Mouse (Mus musculus) brain, embryonic 14.5 days (tissue): ENCODE measurements around the gene 9430097D07Rik. TPM values are rescaled to one million over a fixed set of nuclear protein-coding genes. Genes with fewer than 3 reads are reported as not detected.

Source experiments
- DNase-seq: peaks from one replicate; pipeline ENCODE4 v3.0.0-alpha.2; 2011; ENCODE audit warnings: low read depth
- CTCF ChIP-seq: fragments of 200-500 bp; IDR thresholded peaks from 2 replicates; pipeline ENCODE4 v1.5.1; 2012; ENCODE audit warnings: inconsistent platforms, mild to moderate bottlenecking, moderate library complexity, borderline replicate concordance; ENCODE audit not compliant: insufficient read depth, insufficient read length; ENCODE audit errors: extremely low read depth
- POLR2A ChIP-seq: fragments of 200-500 bp; IDR thresholded peaks from 2 replicates; pipeline ENCODE4 v1.6.1; 2012; ENCODE audit warnings: mild to moderate bottlenecking, inconsistent platforms, borderline replicate concordance; ENCODE audit not compliant: poor library complexity, insufficient read depth, insufficient read length, severe bottlenecking; ENCODE audit errors: extremely low read depth
- polyA plus RNA-seq: library from polyadenylated mRNA; depleted of rRNA; stranded (reverse); fragments of >200 nt; gene quantifications from 2 replicates; pipeline ENCODE4 v1.2.3, GENCODE M21; 2012; rRNA removed

The 9430097D07Rik gene
- 0.26 and 0.33 TPM in 2 replicates for polyA plus RNA-seq

DNA sequence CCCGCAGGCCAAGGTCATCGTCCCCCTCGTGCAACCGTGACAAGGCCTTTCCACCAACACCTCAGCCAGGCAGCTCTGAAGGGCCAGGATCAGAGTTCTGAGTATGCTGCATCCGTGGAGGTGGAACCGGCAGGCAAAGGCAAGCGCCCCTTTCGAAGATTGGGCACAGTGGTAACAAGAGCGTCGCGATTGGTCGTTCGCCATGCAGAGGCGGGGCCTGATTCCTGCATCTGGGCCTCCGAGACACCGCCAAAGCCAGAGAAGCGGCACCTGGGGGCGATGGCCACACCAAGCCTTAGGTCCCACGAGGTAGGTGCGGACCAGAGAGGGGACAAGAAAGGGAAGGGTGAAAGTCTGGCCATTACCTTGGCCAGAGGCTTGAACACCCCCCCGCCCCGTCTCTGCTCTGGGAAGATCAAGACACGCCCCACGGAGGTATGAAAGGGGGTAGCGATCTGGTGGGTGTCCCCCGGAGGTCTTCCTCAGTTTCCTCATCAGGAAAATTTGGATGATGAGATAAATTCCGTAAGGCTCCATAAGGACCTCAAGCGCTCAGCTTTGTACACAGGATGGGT lies at the start of gene 9430097D07Rik:
Gene 9430097D07Rik (minus strand): TSS at position 99 of the 575 bp plus-strand sequence.
- TF ChIP-seq POLR2A (no peak), CTCF (no peak)
- DNase-seq, result peak; percentile 89

DNA sequence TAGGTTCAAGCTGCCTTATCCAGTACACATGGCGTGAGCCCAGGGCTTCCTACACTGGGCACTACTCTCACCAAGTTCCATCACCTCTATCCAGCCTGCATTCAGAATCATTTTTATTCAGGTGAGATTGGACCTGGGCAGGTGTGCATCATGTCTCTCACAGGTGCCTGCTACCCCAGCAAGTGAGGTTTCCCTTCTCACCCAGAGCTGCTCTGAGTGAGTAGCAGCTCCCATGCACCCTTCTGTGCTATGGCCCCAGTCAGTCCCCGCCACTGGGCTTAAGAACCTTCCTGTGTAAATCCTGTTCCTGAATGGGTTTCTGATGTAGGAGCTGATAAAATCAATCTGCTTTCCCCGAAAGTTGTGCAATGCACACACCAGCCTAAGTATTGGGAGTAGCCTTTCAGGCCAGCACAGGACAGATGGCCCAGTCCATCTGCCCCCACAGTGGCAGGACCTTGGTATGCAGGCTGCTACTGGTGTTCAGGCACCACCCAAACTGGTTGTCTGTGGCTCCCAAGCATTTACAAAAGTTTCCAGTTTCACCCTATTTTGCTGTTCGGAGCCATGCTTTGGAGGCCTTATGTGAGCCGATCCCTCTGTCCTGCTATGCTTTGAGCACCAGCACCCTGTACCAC lies 48.7 kb upstream of the 9430097D07Rik start:
- no peak for DNase-seq
- TF ChIP-seq CTCF (no peak), POLR2A (no peak)

DNA sequence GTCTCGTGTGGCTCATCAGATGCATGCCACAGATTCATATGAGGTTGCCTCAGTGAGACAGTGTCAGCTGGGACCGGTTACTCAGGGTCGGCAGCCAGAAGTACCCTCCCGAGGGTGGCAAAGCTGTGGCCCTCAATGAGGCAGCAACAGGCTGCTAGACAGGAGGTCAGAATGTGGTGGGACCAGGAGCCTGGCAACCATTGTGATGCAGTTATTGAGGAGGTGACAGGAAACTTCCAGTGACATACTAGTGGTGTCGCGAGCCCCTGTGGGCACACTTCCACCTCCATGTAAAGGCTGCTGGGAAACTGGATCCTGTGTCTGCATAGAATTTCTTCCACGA lies 46.0 kb upstream of the 9430097D07Rik start, which contains the start of gene Ak1:
Gene Ak1 (plus strand): TSS at position 242 of the 343 bp plus-strand sequence.
- DNase-seq, result no peak

DNA sequence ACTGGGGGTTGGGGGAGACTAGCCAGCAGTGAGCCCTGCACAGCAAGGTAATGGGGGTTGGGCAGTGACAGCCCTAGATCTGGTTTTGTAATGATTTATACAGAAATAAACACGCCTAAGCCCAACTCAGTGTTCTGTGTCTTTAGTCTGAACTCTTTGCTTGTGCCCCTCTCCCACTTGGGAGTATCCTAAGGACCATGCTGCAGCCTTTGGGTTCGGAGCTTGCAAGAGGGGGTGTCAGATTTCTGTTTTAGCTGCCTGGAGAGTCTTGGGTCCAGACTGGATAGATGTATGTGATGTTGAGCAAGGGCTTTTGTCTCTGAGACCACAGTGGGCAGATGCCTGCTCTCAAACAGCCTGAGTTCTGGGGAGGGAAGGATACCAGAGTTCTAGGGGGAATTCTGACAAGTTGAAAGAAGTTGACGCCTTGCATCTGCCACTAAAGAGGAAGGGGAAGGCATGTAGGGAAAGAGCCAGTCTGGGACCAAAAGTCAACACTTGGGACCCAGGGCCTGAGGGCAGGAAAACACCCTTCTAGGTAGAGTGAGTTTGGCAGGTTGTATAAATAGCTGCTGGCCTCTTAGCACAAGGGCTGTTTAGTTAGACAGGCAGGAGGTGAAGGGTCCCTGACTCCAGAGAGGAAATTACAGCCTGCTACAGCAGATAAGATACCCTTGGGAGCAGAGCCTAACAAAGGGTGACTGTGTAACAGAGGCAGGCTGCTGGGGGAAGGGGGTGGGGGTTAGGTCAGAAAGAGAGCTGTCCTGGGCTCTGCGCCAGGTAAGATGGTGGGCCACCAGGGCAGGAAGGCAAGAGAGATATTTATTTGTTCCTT lies 45.4 kb upstream of the 9430097D07Rik start:
- peak; percentile 67 for DNase-seq
- no peak for TF ChIP-seq CTCF
- no peak for TF ChIP-seq POLR2A

More for the DNA sequence above, 46.0 kb upstream of the 9430097D07Rik start, which contains the start of gene Ak1:
- TF ChIP-seq POLR2A, result no peak
- no peak for TF ChIP-seq CTCF

DNA sequence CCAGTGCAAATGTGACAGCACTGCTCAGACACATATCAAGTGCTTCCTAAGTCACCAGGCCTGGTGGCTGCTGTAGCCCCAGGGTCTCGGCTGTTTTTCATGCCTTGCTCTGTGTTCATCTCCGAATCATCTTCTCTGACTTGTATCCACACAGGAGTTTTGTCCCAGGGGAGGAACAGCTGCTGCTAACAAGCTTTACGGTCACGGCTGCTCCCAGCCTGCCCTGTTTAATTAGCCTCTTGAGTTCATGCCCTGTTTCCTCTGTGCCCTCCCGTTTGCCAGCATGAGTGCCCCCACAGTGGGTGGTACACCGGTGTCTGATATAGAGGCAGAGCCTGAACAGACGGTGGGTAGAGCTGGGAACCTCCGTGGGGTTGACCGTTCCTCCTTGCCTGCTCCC lies 42.6 kb upstream of the 9430097D07Rik start:
- peak; percentile 47 for DNase-seq
- TF ChIP-seq POLR2A (no peak), CTCF (no peak)

DNA sequence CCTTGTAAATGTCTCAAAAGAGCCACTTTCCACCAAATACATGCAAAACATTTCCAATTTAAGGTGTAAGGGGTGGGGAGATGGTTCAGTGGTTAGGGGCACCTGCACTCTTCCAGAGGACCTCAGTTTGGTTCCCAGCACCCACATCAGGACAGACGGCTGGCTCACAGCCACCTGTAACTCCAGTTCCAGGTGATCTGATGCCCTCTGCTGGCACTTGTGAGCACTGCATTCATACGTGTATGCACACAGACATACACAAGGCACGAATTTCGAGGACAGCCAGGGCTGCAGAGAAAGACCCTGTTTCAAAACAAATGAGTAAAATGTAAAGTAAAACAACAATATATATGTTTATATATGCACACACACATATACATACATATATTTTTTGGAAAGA lies 42.1 kb upstream of the 9430097D07Rik start:
- TF ChIP-seq POLR2A, result no peak
- TF ChIP-seq CTCF, result peak; percentile 29; the same call in 1 of the 2 replicates

DNA sequence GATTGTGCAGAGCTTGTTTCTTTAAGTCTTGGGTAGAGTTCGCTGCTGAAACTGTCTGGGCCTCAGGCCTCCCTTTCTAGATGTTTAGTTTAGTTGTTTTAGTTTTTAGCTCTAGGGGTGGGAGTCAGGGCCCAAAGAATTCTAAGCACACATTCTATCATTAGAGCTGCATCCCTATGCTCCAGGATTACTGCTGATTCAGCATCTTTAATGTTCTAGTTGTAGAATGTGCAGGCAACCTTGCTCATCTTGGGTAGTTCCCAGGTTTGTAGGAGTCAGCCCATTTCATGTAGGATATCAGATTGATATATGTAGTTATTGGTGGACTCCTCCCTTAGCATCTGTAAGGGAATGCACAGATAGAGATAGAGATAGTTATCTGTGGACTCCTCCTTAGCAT lies 41.6 kb upstream of the 9430097D07Rik start:
- no peak for TF ChIP-seq POLR2A
- no peak for TF ChIP-seq CTCF
- no peak for DNase-seq

More for the DNA sequence above, 42.1 kb upstream of the 9430097D07Rik start:
- DNase-seq, result no peak

DNA sequence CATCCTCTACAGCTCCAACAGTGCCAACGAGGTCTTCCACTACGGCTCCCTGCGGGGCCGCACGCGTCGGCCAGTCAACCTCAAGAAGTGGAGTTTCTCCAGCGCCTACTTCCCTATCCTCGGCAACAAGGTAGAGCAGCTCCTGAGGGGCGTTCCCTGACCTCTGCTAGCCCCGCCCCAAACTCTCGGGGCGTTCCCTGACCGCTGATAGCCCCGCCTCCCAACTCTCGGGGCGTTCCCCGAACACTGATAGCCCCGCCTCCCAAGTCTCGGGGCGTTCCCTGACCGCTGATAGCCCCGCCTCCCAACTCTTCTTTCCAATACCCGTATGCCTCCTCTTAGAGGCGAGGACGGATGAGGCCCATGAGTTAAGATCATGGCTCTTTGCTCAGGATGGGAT lies 36.8 kb upstream of the 9430097D07Rik start:
- DNase-seq, result no peak
- TF ChIP-seq POLR2A (no peak), CTCF (no peak)

DNA sequence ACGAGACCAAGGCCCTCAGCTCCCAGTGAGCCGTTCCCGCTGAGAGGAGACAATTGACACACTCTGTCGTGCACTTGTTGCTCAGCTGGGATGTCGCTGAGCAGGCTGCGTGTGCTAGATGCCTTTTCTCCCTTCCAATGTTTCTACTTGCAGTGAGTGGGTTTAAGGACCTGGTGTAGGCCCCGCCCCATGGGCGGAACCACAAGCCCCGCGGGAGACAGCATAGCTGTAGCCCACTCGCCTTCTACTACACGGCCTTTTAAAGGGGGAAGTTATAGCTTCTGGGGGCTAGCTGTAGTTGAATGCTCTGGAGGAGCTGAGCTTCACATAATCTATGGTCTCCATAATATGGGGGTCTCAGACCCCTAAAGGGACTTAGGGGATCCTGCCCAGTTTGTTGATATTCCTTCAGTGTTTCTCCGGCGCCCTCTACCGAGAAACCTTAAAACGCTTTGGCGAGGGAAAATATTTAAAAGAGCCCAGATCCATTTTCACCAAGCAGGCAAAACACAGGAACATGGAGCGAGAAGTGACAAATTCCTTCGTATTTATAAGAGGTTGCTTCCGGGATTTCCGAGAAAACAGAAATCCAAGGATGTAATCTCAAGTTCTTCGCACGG lies 35.2 kb upstream of the 9430097D07Rik start:
- TF ChIP-seq CTCF, result peak; percentile 44; the same call in 1 of the 2 replicates
- no peak for TF ChIP-seq POLR2A
- DNase-seq, result peak; percentile 56

DNA sequence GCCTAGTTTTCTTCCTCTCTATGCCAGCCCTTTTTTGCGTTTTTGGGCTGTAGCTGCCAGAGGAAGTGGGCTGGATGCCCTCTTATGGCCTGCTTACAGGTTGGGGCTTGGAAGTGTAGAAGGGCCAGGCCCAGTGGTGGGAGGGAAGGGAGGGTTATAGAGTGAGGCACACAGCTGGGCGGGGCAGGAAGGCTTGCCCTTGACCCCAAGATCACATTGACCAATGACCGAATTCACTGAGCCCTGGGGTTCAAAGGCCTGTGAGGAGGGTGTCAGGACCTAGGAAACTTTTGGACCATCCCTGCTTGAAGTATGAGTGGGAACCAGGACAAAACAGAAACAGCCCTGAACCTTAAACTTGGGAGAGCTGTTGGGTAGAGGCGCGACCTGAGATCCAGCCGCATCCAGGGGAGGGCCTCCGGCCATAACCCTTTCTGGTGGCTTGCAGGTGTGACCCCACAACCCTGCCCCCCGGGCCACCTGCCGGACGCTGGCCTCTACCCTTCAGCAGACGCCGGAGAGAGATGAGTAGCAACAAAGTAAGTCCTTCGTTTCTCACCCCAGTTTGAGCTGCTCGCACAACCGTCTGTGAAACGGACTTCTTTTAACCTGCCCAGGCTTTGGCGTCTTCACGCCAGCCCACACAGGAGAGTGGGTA lies 33.4 kb upstream of the 9430097D07Rik start:
- DNase-seq, result no peak
- TF ChIP-seq POLR2A, result no peak
- TF ChIP-seq CTCF, result no peak

DNA sequence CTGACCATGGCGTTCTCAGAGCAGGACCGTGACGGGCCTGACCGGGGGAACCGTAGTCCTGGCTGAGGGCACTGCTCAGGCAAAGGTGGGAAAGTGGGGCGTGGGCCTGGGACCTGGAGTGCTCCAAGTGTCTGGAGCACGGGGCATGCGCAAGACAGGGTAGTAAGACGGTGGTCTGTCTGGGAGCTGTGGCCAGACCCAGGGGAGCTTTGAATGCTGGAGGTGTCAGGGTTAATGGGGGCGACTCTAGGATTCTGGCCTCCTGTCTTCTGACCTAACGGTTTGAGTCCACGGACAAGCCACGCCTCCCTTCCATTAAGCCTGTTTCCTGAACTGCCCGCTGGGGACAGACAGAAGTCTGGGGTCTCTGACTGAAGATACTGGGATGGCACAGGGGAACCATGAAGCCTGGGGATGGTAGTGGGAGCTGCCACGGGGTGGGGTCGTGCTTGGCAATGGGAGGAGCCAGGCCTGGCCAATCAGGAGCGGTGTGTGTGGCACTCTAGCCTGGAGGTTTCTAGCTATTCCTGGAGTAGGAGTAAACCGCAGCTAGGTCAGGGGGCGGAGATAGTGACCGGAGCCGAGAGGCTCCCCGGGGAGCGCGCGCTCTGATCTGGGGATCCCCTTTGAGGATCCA lies 32.8 kb upstream of the 9430097D07Rik start:
- no peak for TF ChIP-seq CTCF
- TF ChIP-seq POLR2A, result no peak
- peak; percentile 45 for DNase-seq
